Mouse (Mus musculus): Measurements from ENCODE around the gene Pard6b. TPM values are rescaled to one million over a fixed set of nuclear protein-coding genes. Genes with fewer than 3 reads are reported as not detected.

Pard6b gene
- total and polyA plus RNA-seq, 3 experiments = 3.9 to 7.6 TPM; not detected in 1

- H3K36me3 ChIP-seq (ENCODE audit: control insufficient read depth in 1 of 2, insufficient read depth in 2 of 2, low read length in 2 of 2) = no peaks in the 10 kb centered on the region
- no peak for TF ChIP-seq ZC3H11A (IDR thresholded peaks at IDR 0.05; ENCODE audit: low read depth, low read length)
- TF ChIP-seq JUND (IDR thresholded peaks at IDR 0.05; ENCODE audit: low read depth, low read length) = no peak
- no peak for TF ChIP-seq POLR2A (IDR thresholded peaks at IDR 0.05; ENCODE audit: control insufficient read depth in 1 of 2, insufficient read depth in 1 of 2, low read depth in 1 of 2, low read length in 2 of 2, poor library complexity in 1 of 2)
- TF ChIP-seq MEF2A (IDR thresholded peaks at IDR 0.05; ENCODE audit: extremely low read depth, insufficient replicate concordance, low read depth, low read length, poor library complexity, severe bottlenecking) = no peak
- no peaks in the 10 kb centered on the region for H3K9me3 ChIP-seq (replicated peaks; ENCODE audit: insufficient read depth, low read length)
- H3K27ac ChIP-seq (ENCODE audit: control insufficient read depth, low read depth, low read length) = no peak overlapping the region
- no peaks in the 10 kb centered on the region for H3K79me2 ChIP-seq (ENCODE audit: control insufficient read depth, insufficient read depth, low read length, poor library complexity)
- H3K9ac ChIP-seq (ENCODE audit: control insufficient read depth, low read depth, low read length, poor library complexity, severe bottlenecking) = no peak overlapping the region
- no peak for DNase-seq (ENCODE audit: low read depth, low spot score)
- H3K4me3 ChIP-seq (ENCODE audit: control insufficient read depth in 1 of 2, insufficient read depth in 1 of 2, low read depth in 2 of 2, low read length in 2 of 2) = no peak overlapping the region
- no peaks in the 10 kb centered on the region for H3K4me1 ChIP-seq (ENCODE audit: control insufficient read depth in 1 of 2, insufficient read depth in 2 of 2, low read length in 2 of 2)
- no peaks in the 10 kb centered on the region for H3K27me3 ChIP-seq (ENCODE audit: control insufficient read depth in 1 of 2, insufficient read depth in 2 of 2, low read length in 2 of 2)
Measured at GRCm38 (mm10) chr2:168058488-168059199, 22.2 kb upstream of the Pard6b start.

- TF ChIP-seq CTCF (IDR thresholded peaks at IDR 0.05 in 2 of 3, conservative IDR thresholded peaks at IDR 0.05 in 1 of 3; ENCODE audit: control insufficient read depth in 1 of 3, insufficient read depth in 1 of 3, low read depth in 2 of 3, low read length in 3 of 3, poor library complexity in 1 of 3, severe bottlenecking in 1 of 3) (peak; percentile 20 to 49 (median 22)), GATA1 (IDR thresholded peaks at IDR 0.05; ENCODE audit: low read depth, low read length) (no peak)
Measured at GRCm38 (mm10) chr2:168059200-168059790, 21.5 kb upstream of the Pard6b start.

GRCm38 (mm10) chr2:168063712-168064111 is 17.1 kb upstream of the Pard6b start:
- TF ChIP-seq SMC3 (IDR thresholded peaks at IDR 0.05; ENCODE audit: low read depth, low read length) (no peak), GATA1 (IDR thresholded peaks at IDR 0.05; ENCODE audit: low read depth, low read length) (no peak), BHLHE40 (IDR thresholded peaks at IDR 0.05; ENCODE audit: borderline replicate concordance, low read depth, low read length) (no peak), MAZ (IDR thresholded peaks at IDR 0.05; ENCODE audit: low read depth, low read length) (no peak), NRF1 (IDR thresholded peaks at IDR 0.05; ENCODE audit: insufficient read depth, low read depth, low read length, poor library complexity, severe bottlenecking) (no peak), USF2 (IDR thresholded peaks at IDR 0.05; ENCODE audit: borderline replicate concordance in 1 of 2, insufficient read depth in 1 of 2, low read depth in 1 of 2, low read length in 2 of 2) (no peak), SIN3A (IDR thresholded peaks at IDR 0.05; ENCODE audit: low read length) (no peak), MYB (IDR thresholded peaks at IDR 0.05; ENCODE audit: low read depth, low read length) (no peak), USF1 (IDR thresholded peaks at IDR 0.05; ENCODE audit: low read depth, low read length) (no peak), TAL1 (IDR thresholded peaks at IDR 0.05; ENCODE audit: low read length) (no peak), ZMIZ1 (IDR thresholded peaks at IDR 0.05; ENCODE audit: low read depth, low read length) (no peak)
- Histone ChIP-seq H3K27ac (ENCODE audit: control insufficient read depth, low read depth, low read length) (no peak overlapping the region), H3K36me3 (ENCODE audit: control insufficient read depth in 1 of 2, insufficient read depth in 2 of 2, low read length in 2 of 2) (no peaks in the 10 kb centered on the region), H3K9ac (ENCODE audit: control insufficient read depth, low read depth, low read length, poor library complexity, severe bottlenecking) (no peak overlapping the region), H3K4me1 (ENCODE audit: control insufficient read depth in 1 of 2, insufficient read depth in 2 of 2, low read length in 2 of 2) (peaks cover 0 to 4% of the 10 kb centered on the region in 2 experiments; a peak in 1 of 4 replicates), H3K79me2 (ENCODE audit: control insufficient read depth, insufficient read depth, low read length, poor library complexity) (no peaks in the 10 kb centered on the region), H3K27me3 (ENCODE audit: control insufficient read depth in 1 of 2, insufficient read depth in 2 of 2, low read length in 2 of 2) (no peaks in the 10 kb centered on the region; a peak in 3 of 4 replicates), H3K9me3 (replicated peaks; ENCODE audit: insufficient read depth, low read length) (no peaks in the 10 kb centered on the region), H3K4me3 (ENCODE audit: control insufficient read depth in 1 of 2, insufficient read depth in 1 of 2, low read depth in 2 of 2, low read length in 2 of 2) (no peak overlapping the region)
- no peak for DNase-seq (ENCODE audit: low read depth, low spot score)

More at GRCm38 (mm10) chr2:168059200-168059790, 21.5 kb upstream of the Pard6b start:
- peak; percentile 24 for DNase-seq (ENCODE audit: low read depth, low spot score)
- Histone ChIP-seq H3K4me3 (ENCODE audit: control insufficient read depth in 1 of 2, insufficient read depth in 1 of 2, low read depth in 2 of 2, low read length in 2 of 2) (no peak overlapping the region), H3K27me3 (ENCODE audit: control insufficient read depth in 1 of 2, insufficient read depth in 2 of 2, low read length in 2 of 2) (no peaks in the 10 kb centered on the region), H3K9ac (ENCODE audit: control insufficient read depth, low read depth, low read length, poor library complexity, severe bottlenecking) (no peak overlapping the region), H3K27ac (ENCODE audit: control insufficient read depth, low read depth, low read length) (no peak overlapping the region), H3K79me2 (ENCODE audit: control insufficient read depth, insufficient read depth, low read length, poor library complexity) (no peaks in the 10 kb centered on the region), H3K4me1 (ENCODE audit: control insufficient read depth in 1 of 2, insufficient read depth in 2 of 2, low read length in 2 of 2) (no peaks in the 10 kb centered on the region), H3K36me3 (ENCODE audit: control insufficient read depth in 1 of 2, insufficient read depth in 2 of 2, low read length in 2 of 2) (no peaks in the 10 kb centered on the region), H3K9me3 (replicated peaks; ENCODE audit: insufficient read depth, low read length) (no peaks in the 10 kb centered on the region)

All from MEL (cell line).